Mouse (Mus musculus) intestine, embryonic 15.5 days (tissue): Measurements from ENCODE around the gene Olfr819. TPM values are rescaled to one million over a fixed set of nuclear protein-coding genes. Genes with fewer than 3 reads are reported as not detected.

ENCODE experiments used
- polyA plus RNA-seq: library from polyadenylated mRNA; unstranded; fragments of >200 nt; fragmentation: Nextera tagmentation; extraction: Ambion mirVana; gene quantifications from 2 replicates; pipeline ENCODE4 v1.2.1, GENCODE M21; 2015

Olfr819 gene
- polyA plus RNA-seq, 1 experiment from 2014 or later: not detected

Other genes with a start within 250 kb of the Olfr819 start
- gene Olfr805, start 237.9 kb downstream of the Olfr819 start, polyA plus RNA-seq: not detected in 2 replicates
- gene Olfr806, start 225.3 kb downstream of the Olfr819 start, polyA plus RNA-seq: not detected in 2 replicates
- gene Olfr807, start 209.5 kb downstream of the Olfr819 start, polyA plus RNA-seq: not detected in 2 replicates
- not detected in 2 replicates for gene Olfr808, start 201.8 kb downstream of the Olfr819 start, polyA plus RNA-seq
- not detected in 2 replicates for gene Olfr809, start 192.6 kb downstream of the Olfr819 start, polyA plus RNA-seq
- not detected in 2 replicates for gene Olfr810, start 172.3 kb downstream of the Olfr819 start, polyA plus RNA-seq
- not detected in 2 replicates for gene Olfr811, start 162.9 kb downstream of the Olfr819 start, polyA plus RNA-seq
- gene Olfr812, start 121.2 kb downstream of the Olfr819 start, polyA plus RNA-seq: not detected in 2 replicates
- gene Olfr813, start 111.9 kb downstream of the Olfr819 start, polyA plus RNA-seq: not detected in 2 replicates
- not detected in 2 replicates for gene Olfr814, start 87.4 kb downstream of the Olfr819 start, polyA plus RNA-seq
- not detected in 2 replicates for gene Olfr815, start 61.4 kb downstream of the Olfr819 start, polyA plus RNA-seq
- not detected in 2 replicates for gene Olfr816, start 51.7 kb downstream of the Olfr819 start, polyA plus RNA-seq
- not detected in 2 replicates for gene Olfr818, start 18.2 kb downstream of the Olfr819 start, polyA plus RNA-seq
- gene Olfr247, start 8.9 kb upstream of the Olfr819 start, polyA plus RNA-seq: not detected in 2 replicates
- gene Gm10310, start 17.8 kb upstream of the Olfr819 start, polyA plus RNA-seq: not detected in 2 replicates
- gene Olfr820, start 45.4 kb upstream of the Olfr819 start, polyA plus RNA-seq: not detected in 2 replicates
- gene Olfr821, start 63.1 kb upstream of the Olfr819 start, polyA plus RNA-seq: not detected in 2 replicates
- not detected in 2 replicates for gene Olfr822, start 103.9 kb upstream of the Olfr819 start, polyA plus RNA-seq
- not detected in 2 replicates for gene Olfr823, start 148.1 kb upstream of the Olfr819 start, polyA plus RNA-seq
- not detected in 2 replicates for gene Olfr824, start 162.7 kb upstream of the Olfr819 start, polyA plus RNA-seq
- not detected in 2 replicates for gene Olfr825, start 199.5 kb upstream of the Olfr819 start, polyA plus RNA-seq
- not detected in 2 replicates for gene Olfr826, start 216.9 kb upstream of the Olfr819 start, polyA plus RNA-seq
- gene Olfr827, start 247.1 kb upstream of the Olfr819 start, polyA plus RNA-seq: not detected in 2 replicates